8 mouse cellular contexts compared by ENCODE assay signal in genomic region chr6:83179390-83180117, GRCm38 (mm10). TPM values are rescaled to one million over a fixed set of nuclear protein-coding genes. Genes with fewer than 3 reads are reported as not detected.
DNase-seq lines count a peak whose midpoint lies in the region; ATAC-seq and TF ChIP-seq lines count a peak whose summit lies in the region.

No protein-coding gene starts in this region.

- DNase-seq in lung, postnatal 25 days (ENCODE audit: low spot score) = no peak
- peak; percentile 53 for DNase-seq in embryonic facial prominence, embryonic 10.5 days (ENCODE audit: low spot score)
- peak; percentile 50 for DNase-seq in limb, embryonic 14.5 days (ENCODE audit: low spot score)
- peak; percentile 78 to 86 for DNase-seq in right cerebral cortex, adult 2 months (ENCODE audit: low spot score in 2 of 2)
- DNase-seq in yolk sac, embryonic 10.5 days (ENCODE audit: low spot score) = no peak

- peak; percentile 74 for ATAC-seq in lung, embryonic 15.5 days (ENCODE audit: borderline replicate concordance, extremely low read depth, low FRiP score, low TSS enrichment)
- peak; percentile 84 for ATAC-seq in hindbrain, embryonic 13.5 days (ENCODE audit: low FRiP score)
- ATAC-seq in limb, embryonic 14.5 days (ENCODE audit: low FRiP score, low read depth) = peak; percentile 41; the same call in 1 of the 2 replicates
- no peak for ATAC-seq in megakaryocyte, adult 5-6 weeks (ENCODE audit: poor library complexity, severe bottlenecking)

- no peaks in the 10 kb centered on the region for H3K27me3 ChIP-seq in lung, embryonic 15.5 days
- H3K27me3 ChIP-seq in embryonic facial prominence, embryonic 10.5 days (replicated peaks; ENCODE audit: low read depth, poor library complexity, severe bottlenecking) = no peaks in the 10 kb centered on the region
- H3K27me3 ChIP-seq in hindbrain, embryonic 13.5 days = no peaks in the 10 kb centered on the region
- H3K27me3 ChIP-seq in limb, embryonic 14.5 days (ENCODE audit: control insufficient read depth, insufficient read depth, low read length) = no peaks in the 10 kb centered on the region

- H3K9me3 ChIP-seq in lung, embryonic 15.5 days = no peaks in the 10 kb centered on the region
- H3K9me3 ChIP-seq in embryonic facial prominence, embryonic 10.5 days = no peaks in the 10 kb centered on the region
- H3K9me3 ChIP-seq in hindbrain, embryonic 13.5 days = no peaks in the 10 kb centered on the region
- H3K9me3 ChIP-seq in limb, embryonic 14.5 days (ENCODE audit: control insufficient read depth, low read length) = no peaks in the 10 kb centered on the region

- H3K4me1 ChIP-seq in lung, embryonic 15.5 days = peaks cover 11% of the 10 kb centered on the region; the same call in 1 of the 2 replicates
- H3K4me1 ChIP-seq in embryonic facial prominence, embryonic 10.5 days = peaks cover 19% of the 10 kb centered on the region
- H3K4me1 ChIP-seq in hindbrain, embryonic 13.5 days (replicated peaks) = peaks cover 22% of the 10 kb centered on the region
- peaks cover 4% of the 10 kb centered on the region; the same call in 1 of the 2 replicates for H3K4me1 ChIP-seq in limb, embryonic 14.5 days (ENCODE audit: control insufficient read depth, insufficient read depth, low read length)

- H3K4me3 ChIP-seq in lung, embryonic 15.5 days = peak overlapping the region; percentile 22
- peak overlapping the region; percentile 54 for H3K4me3 ChIP-seq in embryonic facial prominence, embryonic 10.5 days
- peak overlapping the region; percentile 45 for H3K4me3 ChIP-seq in hindbrain, embryonic 13.5 days
- peak overlapping the region; percentile 27 for H3K4me3 ChIP-seq in limb, embryonic 14.5 days (replicated peaks; ENCODE audit: low read length)

- peaks cover 22% of the 10 kb centered on the region for H3K36me3 ChIP-seq in lung, embryonic 15.5 days
- H3K36me3 ChIP-seq in embryonic facial prominence, embryonic 10.5 days (replicated peaks) = peaks cover 37% of the 10 kb centered on the region
- H3K36me3 ChIP-seq in hindbrain, embryonic 13.5 days = peaks cover 24% of the 10 kb centered on the region
- H3K36me3 ChIP-seq in limb, embryonic 14.5 days (ENCODE audit: control insufficient read depth, insufficient read depth, low read length) = peaks cover 29% of the 10 kb centered on the region

- H3K27ac ChIP-seq in lung, embryonic 15.5 days = no peak overlapping the region
- H3K27ac ChIP-seq in embryonic facial prominence, embryonic 10.5 days (replicated peaks) = peak overlapping the region; percentile 16
- H3K27ac ChIP-seq in hindbrain, embryonic 13.5 days = peak overlapping the region; percentile 55
- no peak overlapping the region for H3K27ac ChIP-seq in limb, embryonic 14.5 days (replicated peaks; ENCODE audit: low read depth, low read length)

- 0 out of 2 replicates have a peak overlapping the region, but pooled peaks have one; percentile 23 for H3K9ac ChIP-seq in lung, embryonic 15.5 days
- H3K9ac ChIP-seq in hindbrain, embryonic 13.5 days = peak overlapping the region; percentile 80
- H3K9ac ChIP-seq in limb, embryonic 14.5 days (ENCODE audit: low read depth, low read length, severe bottlenecking) = peak overlapping the region; percentile 41

- H3K4me2 ChIP-seq in lung, embryonic 15.5 days = peak overlapping the region; percentile 42
- H3K4me2 ChIP-seq in hindbrain, embryonic 13.5 days = peak overlapping the region; percentile 66
- peak overlapping the region; percentile 45 for H3K4me2 ChIP-seq in limb, embryonic 14.5 days (replicated peaks; ENCODE audit: low read depth, low read length, severe bottlenecking)

- TF ChIP-seq POLR2A in limb, embryonic 14.5 days (IDR thresholded peaks at IDR 0.05; ENCODE audit: borderline replicate concordance, extremely low read depth, insufficient read depth, insufficient read length) = no peak

- 23% methylated on average over 12 of the region's 12 CpGs for WGBS in lung, embryonic 15.5 days
- 16% methylated on average over 12 of the region's 12 CpGs for WGBS in embryonic facial prominence, embryonic 10.5 days
- WGBS in hindbrain, embryonic 13.5 days = 21% methylated on average over 12 of the region's 12 CpGs
- 18% methylated on average over 12 of the region's 12 CpGs for WGBS in limb, embryonic 14.5 days

RNA-seq across cellular contexts. Expression of gene Dctn1, which starts 13.8 kb away (rescaled TPM):
- polyA plus RNA-seq in lung, embryonic 15.5 days (2015; fragmentation: Nextera tagmentation; extraction: Ambion mirVana) = 96.7 and 104 TPM in 2 replicates
- 112 and 116 TPM in 2 replicates for polyA plus RNA-seq in embryonic facial prominence, embryonic 10.5 days (2016; fragmentation: Nextera tagmentation; extraction: Ambion mirVana)
- polyA plus RNA-seq in hindbrain, embryonic 13.5 days (2015; fragmentation: Nextera tagmentation; extraction: Ambion mirVana) = 142 and 147 TPM in 2 replicates
- 128 and 140 TPM in 2 replicates for polyA plus RNA-seq in limb, embryonic 14.5 days (2012; rRNA removed)
- polyA plus RNA-seq in limb, embryonic 14.5 days (2014; fragmentation: Nextera tagmentation; extraction: Ambion mirVana) = 82.0 and 89.0 TPM in 2 replicates
- 30.6 and 38.8 TPM in 2 replicates for total RNA-seq in megakaryocyte, adult 5-6 weeks (2015)
- 41.0 and 61.7 TPM in 2 replicates for total RNA-seq in megakaryocyte, adult 5-6 weeks (2017)

RNA-seq across cellular contexts. Expression of gene 1700003E16Rik, which starts 23.4 kb away (rescaled TPM):
- 6.2 and 8.1 TPM in 2 replicates for polyA plus RNA-seq in lung, embryonic 15.5 days (2015; fragmentation: Nextera tagmentation; extraction: Ambion mirVana)
- polyA plus RNA-seq in embryonic facial prominence, embryonic 10.5 days (2016; fragmentation: Nextera tagmentation; extraction: Ambion mirVana) = 1.3 and 2.1 TPM in 2 replicates
- 4.3 and 6.0 TPM in 2 replicates for polyA plus RNA-seq in hindbrain, embryonic 13.5 days (2015; fragmentation: Nextera tagmentation; extraction: Ambion mirVana)
- polyA plus RNA-seq in limb, embryonic 14.5 days (2012; rRNA removed) = 0.21 and 0.26 TPM in 2 replicates
- polyA plus RNA-seq in limb, embryonic 14.5 days (2014; fragmentation: Nextera tagmentation; extraction: Ambion mirVana) = 1.7 and 1.9 TPM in 2 replicates
- total RNA-seq in megakaryocyte, adult 5-6 weeks (2015) = not detected in 2 replicates
- not detected in 2 replicates for total RNA-seq in megakaryocyte, adult 5-6 weeks (2017)

RNA-seq across cellular contexts. Expression of gene Wdr54, which starts 23.4 kb away (rescaled TPM):
- 5.0 and 7.6 TPM in 2 replicates for polyA plus RNA-seq in lung, embryonic 15.5 days (2015; fragmentation: Nextera tagmentation; extraction: Ambion mirVana)
- polyA plus RNA-seq in embryonic facial prominence, embryonic 10.5 days (2016; fragmentation: Nextera tagmentation; extraction: Ambion mirVana) = 10.2 and 11.2 TPM in 2 replicates
- 15.2 and 15.5 TPM in 2 replicates for polyA plus RNA-seq in hindbrain, embryonic 13.5 days (2015; fragmentation: Nextera tagmentation; extraction: Ambion mirVana)
- 13.1 and 17.9 TPM in 2 replicates for polyA plus RNA-seq in limb, embryonic 14.5 days (2012; rRNA removed)
- 5.5 and 7.3 TPM in 2 replicates for polyA plus RNA-seq in limb, embryonic 14.5 days (2014; fragmentation: Nextera tagmentation; extraction: Ambion mirVana)
- total RNA-seq in megakaryocyte, adult 5-6 weeks (2015) = not detected in 2 replicates
- 0.88 TPM in 1 of 2 replicates, not detected in the other for total RNA-seq in megakaryocyte, adult 5-6 weeks (2017)

RNA-seq across cellular contexts. Expression of gene Slc4a5, which starts 40.1 kb away (rescaled TPM):
- 0.84 and 1.2 TPM in 2 replicates for polyA plus RNA-seq in lung, embryonic 15.5 days (2015; fragmentation: Nextera tagmentation; extraction: Ambion mirVana)
- polyA plus RNA-seq in embryonic facial prominence, embryonic 10.5 days (2016; fragmentation: Nextera tagmentation; extraction: Ambion mirVana) = 0.70 and 0.97 TPM in 2 replicates
- polyA plus RNA-seq in hindbrain, embryonic 13.5 days (2015; fragmentation: Nextera tagmentation; extraction: Ambion mirVana) = 2.3 and 5.4 TPM in 2 replicates
- polyA plus RNA-seq in limb, embryonic 14.5 days (2012; rRNA removed) = 0.13 and 0.18 TPM in 2 replicates
- 0.25 TPM in 1 of 2 replicates, not detected in the other for polyA plus RNA-seq in limb, embryonic 14.5 days (2014; fragmentation: Nextera tagmentation; extraction: Ambion mirVana)
- 0.02 TPM in 1 of 2 replicates, not detected in the other for total RNA-seq in megakaryocyte, adult 5-6 weeks (2015)
- total RNA-seq in megakaryocyte, adult 5-6 weeks (2017) = not detected in 2 replicates

RNA-seq across cellular contexts. Expression of gene Rtkn, which starts 44.3 kb away (rescaled TPM):
- polyA plus RNA-seq in lung, embryonic 15.5 days (2015; fragmentation: Nextera tagmentation; extraction: Ambion mirVana) = 35.3 and 39.9 TPM in 2 replicates
- 38.2 and 39.0 TPM in 2 replicates for polyA plus RNA-seq in embryonic facial prominence, embryonic 10.5 days (2016; fragmentation: Nextera tagmentation; extraction: Ambion mirVana)
- polyA plus RNA-seq in hindbrain, embryonic 13.5 days (2015; fragmentation: Nextera tagmentation; extraction: Ambion mirVana) = 15.9 and 16.6 TPM in 2 replicates
- 151 and 218 TPM in 2 replicates for polyA plus RNA-seq in limb, embryonic 14.5 days (2012; rRNA removed)
- 40.7 and 46.2 TPM in 2 replicates for polyA plus RNA-seq in limb, embryonic 14.5 days (2014; fragmentation: Nextera tagmentation; extraction: Ambion mirVana)
- total RNA-seq in megakaryocyte, adult 5-6 weeks (2015) = 0.52 and 0.67 TPM in 2 replicates
- total RNA-seq in megakaryocyte, adult 5-6 weeks (2017) = 0.29 and 1.2 TPM in 2 replicates

Comparison
In these comparisons a context has a peak if more than half of its experiments do, and no peak if none do; other contexts are left out.
1. H3K27ac ChIP-seq: peak in embryonic facial prominence, embryonic 10.5 days (single experiment) and hindbrain, embryonic 13.5 days (single experiment); none in lung, embryonic 15.5 days (single experiment) and limb, embryonic 14.5 days (single experiment).
2. H3K9ac ChIP-seq: peak in every context shown above with its lines; median percentile 80 in hindbrain, embryonic 13.5 days; 41 in limb, embryonic 14.5 days; 23 in lung, embryonic 15.5 days.
3. DNase-seq: peak in embryonic facial prominence, embryonic 10.5 days (single experiment), limb, embryonic 14.5 days (single experiment) and right cerebral cortex, adult 2 months (2 of 2); none in lung, postnatal 25 days (single experiment) and yolk sac, embryonic 10.5 days (single experiment).
4. Peak in every context shown above with its lines, with median percentiles within 50 percentile points of each other: H3K4me2 ChIP-seq and H3K4me3 ChIP-seq.